Mouse (Mus musculus) layer of hippocampus, adult 9-11 months (tissue): ENCODE results near the gene Stambpl1.

Source experiments
- DNase-seq: peaks from one replicate; pipeline ENCODE4 v3.0.0; 2022

Gene Stambpl1

GRCm38 (mm10) chr19:34241247-34241915 lies 49.4 kb downstream of the Stambpl1 start:
- no peak for DNase-seq

- DNase-seq, result no peak
These were observed 50.9 kb downstream of the Stambpl1 start for GRCm38 (mm10) chr19:34242925-34243324.

- DNase-seq, result no peak
These were observed 52.0 kb downstream of the Stambpl1 start for GRCm38 (mm10) chr19:34244056-34244455.

- no peak for DNase-seq
These were observed 56.5 kb downstream of the Stambpl1 start for GRCm38 (mm10) chr19:34248558-34248957.

- DNase-seq, result no peak
These were observed 58.6 kb downstream of the Stambpl1 start for GRCm38 (mm10) chr19:34250621-34251020.

- no peak for DNase-seq
These were observed 59.9 kb downstream of the Stambpl1 start for GRCm38 (mm10) chr19:34251900-34252299.

GRCm38 (mm10) chr19:34252450-34252849 lies 60.4 kb downstream of the Stambpl1 start:
- no peak for DNase-seq

GRCm38 (mm10) chr19:34254101-34254879 lies 62.3 kb downstream of the Stambpl1 start:
- no peak for DNase-seq

- no peak for DNase-seq
These were observed 63.1 kb downstream of the Stambpl1 start, which contains the start of gene Acta2 for GRCm38 (mm10) chr19:34254880-34255681. Gene Acta2, minus strand, starts transcription at chr19:34255590.

- no peak for DNase-seq
These were observed 64.1 kb downstream of the Stambpl1 start for GRCm38 (mm10) chr19:34256149-34256548.

GRCm38 (mm10) chr19:34256936-34257335 lies 64.9 kb downstream of the Stambpl1 start:
- no peak for DNase-seq

GRCm38 (mm10) chr19:34262273-34262974 lies 70.4 kb downstream of the Stambpl1 start:
- DNase-seq, result no peak

GRCm38 (mm10) chr19:34265604-34266193 lies 73.7 kb downstream of the Stambpl1 start:
- DNase-seq, result no peak

- DNase-seq, result no peak
These were observed 77.0 kb downstream of the Stambpl1 start for GRCm38 (mm10) chr19:34268991-34269390.

- peak; percentile 47 for DNase-seq
These were observed 78.2 kb downstream of the Stambpl1 start for GRCm38 (mm10) chr19:34270106-34270726.

- DNase-seq, result no peak
These were observed 78.9 kb downstream of the Stambpl1 start for GRCm38 (mm10) chr19:34270824-34271464.

- DNase-seq, result no peak
These were observed 81.0 kb downstream of the Stambpl1 start for GRCm38 (mm10) chr19:34273073-34273472.

GRCm38 (mm10) chr19:34278078-34278477 lies 86.0 kb downstream of the Stambpl1 start:
- DNase-seq, result no peak

- no peak for DNase-seq
These were observed 91.6 kb downstream of the Stambpl1 start for GRCm38 (mm10) chr19:34283614-34284013.

GRCm38 (mm10) chr19:34284383-34284782 lies 92.4 kb downstream of the Stambpl1 start:
- DNase-seq, result no peak

GRCm38 (mm10) chr19:34284826-34285225 lies 92.8 kb downstream of the Stambpl1 start:
- DNase-seq, result no peak
